Mouse (Mus musculus) ES-Bruce4 (cell line): ENCODE measurements around the gene Cpb2. TPM values are rescaled to one million over a fixed set of nuclear protein-coding genes. Genes with fewer than 3 reads are reported as not detected.

Experiments used
- H3K27ac ChIP-seq: 2 replicates; pipeline ENCODE4 v1.5.1; 2012; ENCODE audit warnings: low read length, inconsistent platforms; ENCODE audit not compliant: insufficient read depth
- H3K27me3 ChIP-seq: 2 replicates; pipeline ENCODE4 v1.6.1; 2012; ENCODE audit warnings: mild to moderate bottlenecking, low read length, inconsistent platforms; ENCODE audit not compliant: control insufficient read depth, poor library complexity, insufficient read depth, severe bottlenecking
- H3K36me3 ChIP-seq: 2 replicates; pipeline ENCODE4 v1.6.1; 2012; ENCODE audit warnings: inconsistent platforms, mild to moderate bottlenecking, low read length, moderate library complexity; ENCODE audit not compliant: control insufficient read depth, poor library complexity, insufficient read depth, severe bottlenecking
- H3K4me1 ChIP-seq: one replicate; pipeline ENCODE4 v1.8.1; 2011; ENCODE audit warnings: low read length; ENCODE audit not compliant: control insufficient read depth, insufficient read depth
- H3K4me3 ChIP-seq: 2 replicates; pipeline ENCODE4 v1.5.1; 2011; ENCODE audit warnings: low read depth, mild to moderate bottlenecking, low read length
- H3K9ac ChIP-seq: 2 replicates; pipeline ENCODE4 v1.6.1; 2012; ENCODE audit warnings: low read depth, mild to moderate bottlenecking, inconsistent platforms; ENCODE audit not compliant: poor library complexity, severe bottlenecking
- H3K9me3 ChIP-seq: replicated peaks from 2 replicates; pipeline ENCODE4 v1.6.1; 2012; ENCODE audit warnings: mild to moderate bottlenecking, low read length, inconsistent platforms; ENCODE audit not compliant: control insufficient read depth, poor library complexity, insufficient read depth, severe bottlenecking
- CTCF ChIP-seq: IDR thresholded peaks from one replicate; pipeline ENCODE4 v1.8.1; 2011; ENCODE audit warnings: low read depth, low read length
- EP300 ChIP-seq: IDR thresholded peaks from 2 replicates; pipeline ENCODE4 v1.6.1; 2011; ENCODE audit warnings: low read depth, low read length; ENCODE audit not compliant: insufficient read depth
- POLR2A ChIP-seq: IDR thresholded peaks from one replicate; pipeline ENCODE4 v1.8.1; 2011; ENCODE audit warnings: low read length; ENCODE audit not compliant: insufficient read depth
- polyA plus RNA-seq: library from polyadenylated mRNA; stranded (reverse); fragments of >200 nt; gene quantifications from 2 replicates; pipeline ENCODE4 v1.2.4, GENCODE M21; 2011; ENCODE audit warnings: low read depth; ENCODE audit not compliant: missing spikeins, insufficient read depth, insufficient read length

The Cpb2 gene
- polyA plus RNA-seq, 1 experiment = not detected

GRCm38 (mm10) chr14:75236636-75237003, 5.5 kb upstream of the Cpb2 start:
- H3K36me3 ChIP-seq = no peaks in the 10 kb centered on the region
- no peak overlapping the region for H3K27ac ChIP-seq
- H3K4me3 ChIP-seq = no peak overlapping the region
- H3K27me3 ChIP-seq = no peaks in the 10 kb centered on the region
- no peak overlapping the region for H3K9ac ChIP-seq
- H3K9me3 ChIP-seq = no peaks in the 10 kb centered on the region
- H3K4me1 ChIP-seq = no peaks in the 10 kb centered on the region
- TF ChIP-seq EP300 = no peak
- TF ChIP-seq POLR2A = no peak
- TF ChIP-seq CTCF = no peak

- Histone ChIP-seq H3K36me3 (no peaks in the 10 kb centered on the region), H3K4me3 (no peak overlapping the region), H3K9ac (no peak overlapping the region), H3K27me3 (no peaks in the 10 kb centered on the region), H3K27ac (no peak overlapping the region), H3K4me1 (no peaks in the 10 kb centered on the region), H3K9me3 (no peaks in the 10 kb centered on the region)
- TF ChIP-seq EP300 (no peak), POLR2A (no peak), CTCF (no peak)
Observed at GRCm38 (mm10) chr14:75237096-75237495, 5.0 kb upstream of the Cpb2 start.

GRCm38 (mm10) chr14:75238054-75238692, 3.9 kb upstream of the Cpb2 start:
- no peaks in the 10 kb centered on the region for H3K27me3 ChIP-seq
- no peaks in the 10 kb centered on the region for H3K36me3 ChIP-seq
- H3K27ac ChIP-seq = no peak overlapping the region
- H3K9me3 ChIP-seq = no peaks in the 10 kb centered on the region
- no peaks in the 10 kb centered on the region for H3K4me1 ChIP-seq
- no peak overlapping the region for H3K4me3 ChIP-seq
- no peak overlapping the region for H3K9ac ChIP-seq
- TF ChIP-seq POLR2A = no peak
- TF ChIP-seq EP300 = no peak
- no peak for TF ChIP-seq CTCF

GRCm38 (mm10) chr14:75246024-75247000, 4.2 kb downstream of the Cpb2 start:
- TF ChIP-seq POLR2A (no peak), CTCF (no peak), EP300 (no peak)
- no peak overlapping the region for H3K27ac ChIP-seq
- no peaks in the 10 kb centered on the region for H3K27me3 ChIP-seq
- no peak overlapping the region for H3K4me3 ChIP-seq
- no peaks in the 10 kb centered on the region for H3K9me3 ChIP-seq
- H3K9ac ChIP-seq = no peak overlapping the region
- H3K36me3 ChIP-seq = no peaks in the 10 kb centered on the region
- no peaks in the 10 kb centered on the region for H3K4me1 ChIP-seq

DNA sequence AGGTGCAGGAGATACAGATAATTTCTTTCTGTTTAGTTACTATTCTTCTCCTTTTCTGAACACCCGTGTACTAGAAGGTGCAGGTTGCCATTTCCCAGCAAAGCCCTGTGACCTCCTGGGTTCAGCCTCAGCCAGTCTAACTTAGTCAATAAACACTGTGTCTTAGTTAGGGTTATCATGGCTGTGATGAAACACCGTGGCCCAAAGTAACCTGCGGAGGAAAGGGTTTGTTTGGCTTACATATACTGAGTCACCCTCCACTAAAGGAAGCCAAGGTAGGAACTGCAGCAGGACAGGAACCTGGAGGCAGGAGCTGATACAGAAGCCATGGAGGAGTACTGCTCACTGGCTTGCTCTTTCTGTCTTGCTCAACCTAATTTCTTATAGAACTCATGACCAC, 8.3 kb downstream of the Cpb2 start:
- H3K4me3 ChIP-seq = no peak overlapping the region
- no peaks in the 10 kb centered on the region for H3K27me3 ChIP-seq
- no peak overlapping the region for H3K9ac ChIP-seq
- H3K27ac ChIP-seq = no peak overlapping the region
- no peak for TF ChIP-seq CTCF
- H3K9me3 ChIP-seq = no peaks in the 10 kb centered on the region
- H3K36me3 ChIP-seq = no peaks in the 10 kb centered on the region
- H3K4me1 ChIP-seq = no peaks in the 10 kb centered on the region

DNA sequence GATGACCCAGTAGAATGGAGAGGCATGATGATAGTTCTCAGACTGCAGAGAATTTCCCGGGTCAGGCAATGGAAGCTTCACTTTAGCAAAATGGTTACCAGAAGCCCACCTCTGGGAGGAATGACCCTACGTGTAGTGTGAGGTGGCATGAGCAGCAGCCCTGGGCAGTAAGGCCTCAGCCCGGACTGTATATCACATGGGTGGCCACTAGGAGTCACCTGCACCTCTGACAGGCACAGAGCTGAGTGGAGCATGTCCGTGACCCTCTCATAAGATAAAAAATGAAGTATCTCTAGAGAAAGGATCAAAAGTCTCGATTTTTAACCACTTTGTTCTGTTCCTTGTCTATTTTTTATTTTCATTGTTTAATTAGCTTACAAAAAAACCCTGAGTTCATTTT, 14.4 kb downstream of the Cpb2 start:
- Histone ChIP-seq H3K36me3 (no peaks in the 10 kb centered on the region), H3K9me3 (no peaks in the 10 kb centered on the region), H3K9ac (no peak overlapping the region), H3K4me1 (no peaks in the 10 kb centered on the region), H3K27ac (no peak overlapping the region), H3K4me3 (no peak overlapping the region), H3K27me3 (no peaks in the 10 kb centered on the region)
- TF ChIP-seq POLR2A (no peak), EP300 (no peak), CTCF (peak; percentile 46)
